ENCODE assay signal across 21 mouse cellular contexts in genomic region chr5:150178194-150178801, GRCm38 (mm10). TPM values are rescaled to one million over a fixed set of nuclear protein-coding genes. Genes with fewer than 3 reads are reported as not detected.
DNase-seq lines count a peak whose midpoint lies in the region; ATAC-seq and TF ChIP-seq lines count a peak whose summit lies in the region.
"Had no signal": no experiment of that assay in that cellular context is flagged by ENCODE, and none has a peak within 500 bp of the region (broad histone marks: within the 10 kb centered on the region; RNA-seq: fewer than 3 reads in every experiment).

No protein-coding gene starts in this region.

- H3K79me2 ChIP-seq in MEL (ENCODE audit: control insufficient read depth, insufficient read depth, low read length, poor library complexity): no peaks in the 10 kb centered on the region

- H3K27me3 ChIP-seq in liver, postnatal 0 days (ENCODE audit: insufficient read depth, low read length): no peaks in the 10 kb centered on the region
- H3K27me3 ChIP-seq in liver, embryonic 12.5 days (replicated peaks): no peaks in the 10 kb centered on the region
- H3K27me3 ChIP-seq in MEL (ENCODE audit: control insufficient read depth in 1 of 2, insufficient read depth in 2 of 2, low read length in 2 of 2): no peaks in the 10 kb centered on the region
- no peaks in the 10 kb centered on the region for H3K27me3 ChIP-seq in embryonic facial prominence, embryonic 10.5 days (replicated peaks; ENCODE audit: low read depth, poor library complexity, severe bottlenecking)
- H3K27me3 ChIP-seq: hindbrain, embryonic 12.5 days; megakaryocyte, embryonic 14.5 days; Patski; stomach, embryonic 15.5 days had no signal

- H3K4me2 ChIP-seq in liver, postnatal 0 days (ENCODE audit: low read depth, low read length): peak overlapping the region; percentile 6; the same call in 1 of the 2 replicates
- H3K4me2 ChIP-seq in liver, embryonic 12.5 days: no peak overlapping the region
- H3K4me2 ChIP-seq: hindbrain, embryonic 12.5 days; stomach, embryonic 15.5 days had no signal

- no peak for TF ChIP-seq RAD21 in MEL (IDR thresholded peaks at IDR 0.05; ENCODE audit: low read depth, low read length)

- H3K9ac ChIP-seq in liver, postnatal 0 days (replicated peaks): no peak overlapping the region
- no peak overlapping the region for H3K9ac ChIP-seq in liver, embryonic 12.5 days
- H3K9ac ChIP-seq in MEL (ENCODE audit: control insufficient read depth, low read depth, low read length, poor library complexity, severe bottlenecking): no peak overlapping the region
- H3K9ac ChIP-seq: hindbrain, embryonic 12.5 days; stomach, embryonic 15.5 days had no signal

- no peaks in the 10 kb centered on the region for H3K9me3 ChIP-seq in liver, postnatal 0 days (ENCODE audit: low read length)
- 0 out of 2 replicates have a peak, but pooled peaks cover 5% of the 10 kb centered on the region for H3K9me3 ChIP-seq in liver, embryonic 12.5 days (replicated peaks)
- H3K9me3 ChIP-seq in MEL (replicated peaks; ENCODE audit: insufficient read depth, low read length): no peaks in the 10 kb centered on the region
- H3K9me3 ChIP-seq in embryonic facial prominence, embryonic 10.5 days: peaks cover 9% of the 10 kb centered on the region; the same call in 1 of the 2 replicates
- H3K9me3 ChIP-seq: heart, embryonic 10.5 days; stomach, embryonic 15.5 days had no signal

- TF ChIP-seq CTCF in liver, postnatal 0 days (IDR thresholded peaks at IDR 0.05; ENCODE audit: low read depth): no peak
- no peak for TF ChIP-seq CTCF in MEL (IDR thresholded peaks at IDR 0.05 in 2 of 3, conservative IDR thresholded peaks at IDR 0.05 in 1 of 3; ENCODE audit: control insufficient read depth in 1 of 3, insufficient read depth in 1 of 3, low read depth in 2 of 3, low read length in 3 of 3, poor library complexity in 1 of 3, severe bottlenecking in 1 of 3)

- ATAC-seq in liver, postnatal 0 days: peak; percentile 45
- no peak for ATAC-seq in liver, embryonic 12.5 days
- peak; percentile 43 for ATAC-seq in erythroblast, adult 5-6 weeks (replicated peaks; ENCODE audit: low FRiP score, poor library complexity, severe bottlenecking)
- ATAC-seq: Patski had no signal

- H3K36me3 ChIP-seq in liver, postnatal 0 days (replicated peaks; ENCODE audit: insufficient read depth, low read length): no peaks in the 10 kb centered on the region
- no peaks in the 10 kb centered on the region for H3K36me3 ChIP-seq in liver, embryonic 12.5 days
- H3K36me3 ChIP-seq in MEL (ENCODE audit: control insufficient read depth in 1 of 2, insufficient read depth in 2 of 2, low read length in 2 of 2): peaks cover 0 to 6% of the 10 kb centered on the region in 2 experiments; a peak in 2 of 4 replicates
- no peaks in the 10 kb centered on the region for H3K36me3 ChIP-seq in embryonic facial prominence, embryonic 10.5 days (replicated peaks)
- H3K36me3 ChIP-seq: forebrain, embryonic 10.5 days; heart, embryonic 10.5 days; hindbrain, embryonic 12.5 days; stomach, embryonic 15.5 days had no signal

- WGBS in liver, postnatal 0 days (ENCODE audit: insufficient replicate concordance): 55% methylated on average over 2 of the region's 2 CpGs
- 40% methylated on average over 1 of the region's 2 CpGs for WGBS in liver, embryonic 12.5 days (ENCODE audit: insufficient replicate concordance)
- WGBS in embryonic facial prominence, embryonic 10.5 days: 77% methylated on average over 2 of the region's 2 CpGs

- H3K4me3 ChIP-seq in liver, postnatal 0 days (ENCODE audit: low read depth, low read length): no peak overlapping the region
- no peak overlapping the region for H3K4me3 ChIP-seq in liver, embryonic 12.5 days
- H3K4me3 ChIP-seq in MEL (ENCODE audit: control insufficient read depth in 1 of 2, insufficient read depth in 1 of 2, low read depth in 2 of 2, low read length in 2 of 2): peak overlapping the region in 1 of 2 experiments; percentile 22; a peak in 1 of 4 replicates
- no peak overlapping the region for H3K4me3 ChIP-seq in embryonic facial prominence, embryonic 10.5 days
- H3K4me3 ChIP-seq: forebrain, embryonic 10.5 days; heart, embryonic 10.5 days; hindbrain, embryonic 12.5 days; megakaryocyte, embryonic 14.5 days; stomach, embryonic 15.5 days had no signal

- TF ChIP-seq EP300 in liver, postnatal 0 days (IDR thresholded peaks at IDR 0.05; ENCODE audit: low read depth): peak; percentile 43; the same call in 1 of the 2 replicates
- TF ChIP-seq EP300 in MEL (IDR thresholded peaks at IDR 0.05; ENCODE audit: low read depth in 1 of 2, low read length in 2 of 2): peak; percentile 58 to 65

- DNase-seq in liver, postnatal 0 days: peak; percentile 29
- peak; percentile 58 for DNase-seq in MEL (ENCODE audit: low read depth, low spot score)
- DNase-seq in naive thymus-derived CD4-positive, alpha-beta T cell, adult 2 months (ENCODE audit: low read depth): peak; percentile 29
- no peak for DNase-seq in embryonic facial prominence, embryonic 10.5 days (ENCODE audit: low spot score)
- DNase-seq in frontal cortex, postnatal 10 days (ENCODE audit: low spot score in 2 of 2): no peak
- DNase-seq: adrenal gland, adult 8-10 months; cerebellum, adult 9-11 months; gastrocnemius, postnatal 10 days; kidney, adult 8-10 months; kidney, postnatal 36 days; left cerebral cortex, postnatal 4 days; right cerebral cortex, adult 18-20 months; thymus, postnatal 14 days had no signal

- 0 out of 2 replicates have a peak overlapping the region, but pooled peaks have one; percentile 4 for H3K27ac ChIP-seq in liver, postnatal 0 days (ENCODE audit: low read depth)
- H3K27ac ChIP-seq in liver, embryonic 12.5 days: no peak overlapping the region
- H3K27ac ChIP-seq in MEL (ENCODE audit: control insufficient read depth, low read depth, low read length): no peak overlapping the region; the same call in 1 of the 2 replicates
- no peak overlapping the region for H3K27ac ChIP-seq in embryonic facial prominence, embryonic 10.5 days (replicated peaks)
- H3K27ac ChIP-seq: forebrain, embryonic 10.5 days; heart, embryonic 10.5 days; hindbrain, embryonic 12.5 days; stomach, embryonic 15.5 days had no signal

- peaks cover 16% of the 10 kb centered on the region for H3K4me1 ChIP-seq in liver, postnatal 0 days (ENCODE audit: insufficient read depth)
- H3K4me1 ChIP-seq in liver, embryonic 12.5 days: peaks cover 20% of the 10 kb centered on the region
- H3K4me1 ChIP-seq in MEL (ENCODE audit: control insufficient read depth in 1 of 2, insufficient read depth in 2 of 2, low read length in 2 of 2): peaks cover 8 to 16% of the 10 kb centered on the region in 2 experiments
- H3K4me1 ChIP-seq in embryonic facial prominence, embryonic 10.5 days: no peaks in the 10 kb centered on the region
- H3K4me1 ChIP-seq: forebrain, embryonic 10.5 days; hindbrain, embryonic 12.5 days; stomach, embryonic 15.5 days had no signal

- no peak for TF ChIP-seq POLR2A in MEL (IDR thresholded peaks at IDR 0.05; ENCODE audit: control insufficient read depth in 1 of 2, insufficient read depth in 1 of 2, low read depth in 1 of 2, low read length in 2 of 2, poor library complexity in 1 of 2)

TF ChIP-seq in MEL, 35 proteins besides CTCF, POLR2A, EP300 and RAD21:
- TF ChIP-seq SIN3A (IDR thresholded peaks at IDR 0.05; ENCODE audit: low read length) (0 out of 2 replicates have a peak, but pooled peaks have one; percentile 33), JUND (IDR thresholded peaks at IDR 0.05; ENCODE audit: low read depth, low read length) (no peak), UBTF (IDR thresholded peaks at IDR 0.05; ENCODE audit: borderline replicate concordance, insufficient read depth, low read depth, low read length) (no peak), E2F4 (IDR thresholded peaks at IDR 0.05; ENCODE audit: borderline replicate concordance, low read depth, low read length) (no peak), USF1 (IDR thresholded peaks at IDR 0.05; ENCODE audit: low read depth, low read length) (no peak), TCF12 (IDR thresholded peaks at IDR 0.05; ENCODE audit: low read depth, low read length) (peak; percentile 28; the same call in 1 of the 2 replicates), TBP (IDR thresholded peaks at IDR 0.05; ENCODE audit: low read depth, low read length) (no peak), MYC (IDR thresholded peaks at IDR 0.05; ENCODE audit: low read depth, low read length) (no peak), TAL1 (IDR thresholded peaks at IDR 0.05; ENCODE audit: low read length) (0 out of 2 replicates have a peak, but pooled peaks have one; percentile 12), ZKSCAN1 (IDR thresholded peaks at IDR 0.05; ENCODE audit: low read depth, low read length) (no peak), ZNF384 (IDR thresholded peaks at IDR 0.05; ENCODE audit: low read depth, low read length) (0 out of 2 replicates have a peak, but pooled peaks have one; percentile 5), ELF1 (IDR thresholded peaks at IDR 0.05; ENCODE audit: low read depth, low read length) (peak; percentile 67; the same call in 1 of the 2 replicates), MAFK (IDR thresholded peaks at IDR 0.05; ENCODE audit: borderline replicate concordance, low read depth, low read length) (no peak), USF2 (IDR thresholded peaks at IDR 0.05; ENCODE audit: borderline replicate concordance in 1 of 2, insufficient read depth in 1 of 2, low read depth in 1 of 2, low read length in 2 of 2) (0 out of 4 replicates have a peak, but pooled peaks of 1 of the 2 experiments have one; percentile 17), MAZ (IDR thresholded peaks at IDR 0.05; ENCODE audit: low read depth, low read length) (no peak), HCFC1 (IDR thresholded peaks at IDR 0.05; ENCODE audit: low read depth, low read length) (no peak), GATA1 (IDR thresholded peaks at IDR 0.05; ENCODE audit: low read depth, low read length) (0 out of 2 replicates have a peak, but pooled peaks have one; percentile 39)

RNA-seq across cellular contexts. Expression of gene Fry, which starts 59.9 kb away (rescaled TPM):
- 2.0 and 3.2 TPM in 2 replicates for polyA plus RNA-seq in liver, postnatal 0 days (2015; fragmentation: Nextera tagmentation; extraction: Ambion mirVana)
- 4.0 and 4.1 TPM in 2 replicates for polyA plus RNA-seq in liver, embryonic 12.5 days (2016; fragmentation: Nextera tagmentation; extraction: Ambion mirVana)
- total RNA-seq in MEL (2012; rRNA removed): 2.3 TPM in 2 replicates
- 1 to 10 TPM in 1 of 2 experiments, not detected in 1; 1.9 TPM for polyA plus RNA-seq in MEL (2012; ENCODE audit: insufficient read depth in 1 of 2, insufficient read length in 2 of 2, low read depth in 1 of 2, low replicate concordance in 2 of 2, missing spikeins in 1 of 2)
- 16.1 and 30.1 TPM in 2 replicates for total RNA-seq in erythroblast, adult 5-6 weeks (2015; ENCODE audit: low replicate concordance)
- total RNA-seq in erythroblast, adult 5-6 weeks (2017; ENCODE audit: low replicate concordance): 10.3 and 16.4 TPM in 2 replicates
- 5.6 and 7.4 TPM in 2 replicates for polyA plus RNA-seq in embryonic facial prominence, embryonic 10.5 days (2016; fragmentation: Nextera tagmentation; extraction: Ambion mirVana)

Comparison
In these comparisons a context has a peak if more than half of its experiments do, and no peak if none do; other contexts are left out.
1. DNase-seq: peak in liver, postnatal 0 days (single experiment), MEL (single experiment) and naive thymus-derived CD4-positive, alpha-beta T cell, adult 2 months (single experiment); none in embryonic facial prominence, embryonic 10.5 days (single experiment) and frontal cortex, postnatal 10 days (0 of 2).